Mouse (Mus musculus) forebrain, postnatal 0 days (tissue): Measurements from ENCODE around the gene Taco1. TPM values are rescaled to one million over a fixed set of nuclear protein-coding genes. Genes with fewer than 3 reads are reported as not detected.

ENCODE experiments used
- ATAC-seq: fragments of 200-750 bp; cut with Nextera tagmentation; 2 replicates; pipeline ENCODE4 v1.8.0; 2017; ENCODE audit warnings: mild to moderate bottlenecking, moderate library complexity
- DNase-seq: peaks from one replicate; pipeline ENCODE4 v3.0.0-alpha.2; 2015
- H3K27ac ChIP-seq: fragments of 300-500 bp; sonication (generic); 2 replicates; pipeline ENCODE4 v1.5.1; 2014; ENCODE audit warnings: low read depth, mild to moderate bottlenecking, antibody characterized with exemption, low read length, moderate library complexity, mixed read lengths
- H3K27me3 ChIP-seq: fragments of 300-500 bp; sonication (generic); 2 replicates; pipeline ENCODE4 v1.6.1; 2014; ENCODE audit warnings: mild to moderate bottlenecking, low read length, mixed read lengths; ENCODE audit not compliant: insufficient read depth
- H3K36me3 ChIP-seq: fragments of 300-500 bp; sonication (generic); 2 replicates; pipeline ENCODE4 v1.6.1; 2014; ENCODE audit warnings: mild to moderate bottlenecking, moderate library complexity; ENCODE audit not compliant: insufficient read depth
- H3K4me1 ChIP-seq: fragments of 300-500 bp; sonication (generic); 2 replicates; pipeline ENCODE4 v1.6.1; 2014; ENCODE audit warnings: antibody characterized with exemption; ENCODE audit not compliant: insufficient read depth
- H3K4me2 ChIP-seq: fragments of 300-500 bp; sonication (generic); 2 replicates; pipeline ENCODE4 v1.6.1; 2014; ENCODE audit warnings: low read depth, mild to moderate bottlenecking, moderate library complexity
- H3K4me3 ChIP-seq: fragments of 300-500 bp; sonication (generic); 2 replicates; pipeline ENCODE4 v1.5.1; 2014; ENCODE audit warnings: low read depth, low read length, mixed read lengths
- H3K9ac ChIP-seq: fragments of 300-500 bp; sonication (generic); 2 replicates; pipeline ENCODE4 v1.6.1; 2014; ENCODE audit warnings: mild to moderate bottlenecking
- H3K9me3 ChIP-seq: fragments of 300-500 bp; sonication (generic); 2 replicates; pipeline ENCODE4 v1.6.1; 2016; ENCODE audit warnings: low read length
- CTCF ChIP-seq: sonication (generic); IDR thresholded peaks from 2 replicates; pipeline ENCODE4 v1.5.1; 2016; ENCODE audit warnings: antibody characterized with exemption, control low read depth, low read depth
- WGBS: fragments of 180-500 bp; shearing (Covaris S2); extraction: QIAGEN DNeasy Blood & Tissue Kit; methylation state at CpG from one replicate; pipeline ENCODE4 v1.1.7; 2014; 5-methylcytosine and 5-hydroxymethylcytosine counted together
- polyA plus RNA-seq: library from polyadenylated mRNA; unstranded; fragments of >200 nt; fragmentation: Nextera tagmentation; extraction: Ambion mirVana; gene quantifications from 2 replicates; pipeline ENCODE4 v1.2.1, GENCODE M21; 2015
- total RNA-seq: library from RNA; depleted of rRNA; stranded (reverse); fragments of >200 nt; gene quantifications from 2 replicates; pipeline ENCODE4 v1.2.3, GENCODE M21; 2014

Taco1 gene
- total and polyA plus RNA-seq, 2 experiments from 2014 or later, result 5.0 to 17.4 TPM

DNA sequence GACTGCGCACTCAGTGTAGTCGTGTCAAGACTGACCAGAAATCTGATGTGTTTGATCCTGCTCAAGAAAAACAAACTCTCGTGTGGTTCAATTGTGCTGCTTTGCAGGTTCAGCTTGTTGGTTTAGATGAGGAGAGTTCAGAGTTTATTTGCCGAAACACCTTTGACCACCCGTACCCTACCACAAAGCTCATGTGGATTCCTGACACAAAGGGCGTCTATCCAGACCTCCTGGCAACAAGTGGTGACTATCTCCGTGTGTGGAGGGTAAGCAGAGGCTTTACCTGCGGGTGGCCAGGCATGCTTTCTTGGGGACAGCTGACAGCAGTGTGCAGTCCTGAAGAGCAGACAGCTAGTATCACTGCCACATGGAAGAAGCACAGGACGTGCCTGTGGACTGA, 19.3 kb upstream of the Taco1 start:
- Histone ChIP-seq H3K4me2 (no peak overlapping the region), H3K27ac (no peak overlapping the region), H3K27me3 (no peaks in the 10 kb centered on the region), H3K4me1 (no peaks in the 10 kb centered on the region), H3K9ac (no peak overlapping the region), H3K9me3 (no peaks in the 10 kb centered on the region), H3K4me3 (no peak overlapping the region), H3K36me3 (peaks cover 35% of the 10 kb centered on the region)
- TF ChIP-seq CTCF, result no peak
- no peak for DNase-seq
- WGBS, result 87% methylated on average over 9 of the region's 9 CpGs
- no peak for ATAC-seq

DNA sequence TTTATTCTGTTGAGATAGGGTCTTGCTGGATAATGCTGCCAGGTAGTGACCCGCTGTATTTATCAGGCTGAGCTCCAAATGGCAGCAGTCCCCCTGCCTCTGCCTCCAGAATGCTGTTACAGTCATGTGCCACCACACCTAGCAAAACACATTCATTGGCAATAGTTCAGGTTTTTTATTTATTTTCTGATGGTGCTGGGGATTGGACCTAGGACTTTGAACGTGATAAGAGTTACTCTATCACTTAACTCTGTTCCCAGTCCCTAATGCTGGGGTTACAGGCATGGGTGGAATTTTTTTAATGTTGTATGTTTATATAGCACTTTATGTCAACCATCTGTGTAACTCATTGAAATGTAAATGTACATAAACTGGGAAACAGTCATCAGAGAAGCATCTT, 11.9 kb upstream of the Taco1 start:
- no peak for TF ChIP-seq CTCF
- peaks cover 90% of the 10 kb centered on the region for H3K36me3 ChIP-seq
- 87% methylated on average over 2 of the region's 2 CpGs for WGBS
- H3K4me2 ChIP-seq, result no peak overlapping the region
- DNase-seq (no peak), ATAC-seq (no peak)
- H3K4me3 ChIP-seq, result no peak overlapping the region
- no peaks in the 10 kb centered on the region for H3K4me1 ChIP-seq
- H3K27me3 ChIP-seq, result no peaks in the 10 kb centered on the region
- no peak overlapping the region for H3K9ac ChIP-seq
- H3K9me3 ChIP-seq, result no peaks in the 10 kb centered on the region
- H3K27ac ChIP-seq, result no peak overlapping the region

DNA sequence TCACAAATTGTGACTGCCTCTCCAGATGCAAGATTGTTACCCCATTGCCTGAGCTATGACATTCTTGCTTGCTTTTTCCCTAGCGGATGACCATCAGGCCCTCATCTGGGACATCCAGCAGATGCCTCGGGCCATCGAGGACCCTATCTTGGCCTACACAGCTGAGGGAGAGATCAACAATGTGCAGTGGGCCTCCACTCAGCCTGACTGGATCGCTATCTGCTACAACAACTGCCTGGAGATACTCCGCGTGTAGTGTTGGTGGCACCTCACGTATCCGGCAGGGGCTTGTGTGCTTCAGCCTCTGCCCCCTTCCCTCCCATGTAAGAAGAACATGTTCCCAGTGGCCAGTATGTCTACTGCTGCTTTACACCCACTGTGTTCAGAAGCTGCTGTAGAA, 11.3 kb upstream of the Taco1 start:
- Histone ChIP-seq H3K9ac (no peak overlapping the region), H3K4me3 (no peak overlapping the region), H3K9me3 (no peaks in the 10 kb centered on the region), H3K27ac (no peak overlapping the region), H3K27me3 (no peaks in the 10 kb centered on the region), H3K4me1 (no peaks in the 10 kb centered on the region), H3K36me3 (peaks cover 90% of the 10 kb centered on the region), H3K4me2 (no peak overlapping the region)
- no peak for TF ChIP-seq CTCF
- DNase-seq (no peak), ATAC-seq (no peak)
- 96% methylated on average over 8 of the region's 8 CpGs for WGBS

DNA sequence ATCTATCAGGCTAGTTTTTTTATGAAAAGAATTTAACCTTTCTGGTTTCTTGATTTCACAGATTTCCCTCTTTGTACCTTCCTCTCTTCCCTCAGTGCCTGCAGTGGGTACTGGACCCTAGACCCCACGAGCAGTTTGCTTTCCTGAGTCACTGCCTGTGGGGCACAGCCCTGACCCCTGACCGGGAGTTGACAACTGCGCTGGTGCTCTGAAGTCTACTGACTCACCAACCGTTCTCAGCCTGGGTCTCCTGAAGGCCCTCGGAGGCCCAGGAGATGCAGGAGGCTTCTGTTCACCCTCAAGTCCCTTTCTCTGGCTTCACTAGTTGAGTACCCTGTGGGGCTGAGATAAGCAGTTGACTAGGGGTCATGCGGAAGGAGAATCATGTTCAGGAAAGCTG, 10.5 kb upstream of the Taco1 start:
- Histone ChIP-seq H3K9ac (no peak overlapping the region), H3K9me3 (no peaks in the 10 kb centered on the region), H3K4me3 (no peak overlapping the region), H3K27ac (no peak overlapping the region), H3K4me1 (no peaks in the 10 kb centered on the region), H3K27me3 (no peaks in the 10 kb centered on the region), H3K36me3 (peaks cover 93% of the 10 kb centered on the region), H3K4me2 (no peak overlapping the region)
- DNase-seq (no peak), ATAC-seq (no peak)
- no peak for TF ChIP-seq CTCF
- 88% methylated on average over 6 of the region's 6 CpGs for WGBS

DNA sequence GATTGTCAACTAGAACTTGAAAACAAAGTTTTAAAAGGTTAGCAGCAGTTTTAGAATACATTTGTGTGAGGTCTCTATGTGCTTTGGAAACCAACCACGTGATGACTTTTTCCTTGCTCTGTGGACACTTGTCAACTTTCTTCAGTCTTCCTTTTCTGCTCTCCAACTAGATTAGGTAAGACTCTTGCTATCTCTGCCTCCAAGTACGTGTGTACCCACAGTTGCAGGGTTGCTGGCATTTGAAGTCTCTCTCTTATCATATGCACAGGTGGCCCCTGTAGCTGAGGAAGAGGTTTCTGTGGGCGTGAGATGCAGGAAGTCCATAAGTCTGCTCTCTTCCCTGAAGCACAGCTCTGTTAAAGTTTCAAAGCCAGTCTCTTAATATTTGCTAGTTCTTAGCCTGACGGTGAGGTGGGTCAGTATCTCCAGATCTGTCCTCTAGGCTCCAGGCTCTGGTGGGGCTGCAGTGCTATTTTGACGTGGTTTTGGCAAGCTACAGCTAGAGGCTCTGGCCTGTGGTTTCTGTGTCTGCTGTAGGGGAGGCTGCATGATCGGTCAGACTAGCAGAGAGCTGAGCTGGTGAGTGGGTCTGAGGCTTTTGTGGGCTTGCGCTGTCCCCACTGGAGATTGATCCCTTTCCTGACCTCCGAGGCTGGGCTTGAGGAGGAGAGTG, 8.9 kb upstream of the Taco1 start:
- ATAC-seq (no peak), DNase-seq (no peak)
- TF ChIP-seq CTCF, result no peak
- Histone ChIP-seq H3K4me3 (no peak overlapping the region), H3K36me3 (peaks cover 78% of the 10 kb centered on the region), H3K27me3 (no peaks in the 10 kb centered on the region), H3K4me2 (no peak overlapping the region), H3K4me1 (no peaks in the 10 kb centered on the region), H3K9ac (no peak overlapping the region), H3K9me3 (no peaks in the 10 kb centered on the region), H3K27ac (no peak overlapping the region)
- WGBS, result 94% methylated on average over 8 of the region's 8 CpGs

DNA sequence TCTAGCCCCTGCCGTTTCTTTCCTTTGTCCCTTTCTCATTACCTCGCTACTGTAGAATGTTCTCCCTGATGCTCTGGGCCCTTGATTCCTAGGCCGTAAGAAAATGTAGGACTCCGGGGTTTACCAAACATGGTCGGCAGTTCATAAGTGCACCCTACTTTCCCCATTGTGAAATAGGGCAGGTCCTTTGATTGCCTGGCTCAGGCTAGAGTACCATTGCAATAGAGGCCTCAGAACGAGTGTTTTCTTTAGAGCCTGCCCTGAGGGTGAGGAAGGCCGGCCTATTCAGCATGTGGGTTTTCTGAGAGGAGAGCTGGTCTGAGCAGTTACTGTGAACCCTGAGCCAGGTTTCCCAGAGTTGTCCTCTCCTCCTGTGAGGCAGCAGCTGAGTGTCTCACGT, 7.8 kb upstream of the Taco1 start:
- no peak overlapping the region for H3K27ac ChIP-seq
- no peak for DNase-seq
- WGBS, result 76% methylated on average over 8 of the region's 8 CpGs
- H3K27me3 ChIP-seq, result no peaks in the 10 kb centered on the region
- no peak overlapping the region for H3K9ac ChIP-seq
- no peaks in the 10 kb centered on the region for H3K9me3 ChIP-seq
- H3K36me3 ChIP-seq, result peaks cover 69% of the 10 kb centered on the region
- no peak for ATAC-seq
- H3K4me2 ChIP-seq, result no peak overlapping the region
- H3K4me3 ChIP-seq, result no peak overlapping the region
- no peak for TF ChIP-seq CTCF
- no peaks in the 10 kb centered on the region for H3K4me1 ChIP-seq

GRCm38 (mm10) chr11:106060549-106060948, 5.3 kb upstream of the Taco1 start:
- no peaks in the 10 kb centered on the region for H3K4me1 ChIP-seq
- H3K27me3 ChIP-seq, result no peaks in the 10 kb centered on the region
- H3K9ac ChIP-seq, result no peak overlapping the region
- DNase-seq (no peak), ATAC-seq (no peak)
- H3K4me3 ChIP-seq, result no peak overlapping the region
- H3K4me2 ChIP-seq, result no peak overlapping the region
- no peak for TF ChIP-seq CTCF
- no peak overlapping the region for H3K27ac ChIP-seq
- H3K9me3 ChIP-seq, result no peaks in the 10 kb centered on the region
- peaks cover 44% of the 10 kb centered on the region for H3K36me3 ChIP-seq
- WGBS, result 85% methylated on average over 1 of the region's 1 CpGs
